Mouse (Mus musculus): ENCODE measurements around the gene Tpx2.

- no peak for TF ChIP-seq EP300 (IDR thresholded peaks at IDR 0.05; ENCODE audit: insufficient read depth, low read depth, low read length)
- TF ChIP-seq CTCF (IDR thresholded peaks at IDR 0.05): no peak
These were observed 26.2 kb upstream of the Tpx2 start for GRCm38 (mm10) chr2:152821566-152821965.

Measured in heart, adult 2 months (tissue).